Mouse (Mus musculus) limb, embryonic 11.5 days (tissue): ENCODE results near the gene Cox6b1. TPM values are rescaled to one million over a fixed set of nuclear protein-coding genes. Genes with fewer than 3 reads are reported as not detected.
A peak's percentile ranks its signal among the peaks of the same experiment; 100 is the strongest.

Experiments used
- ATAC-seq: fragments of 200-750 bp; cut with Nextera tagmentation; 2 replicates; pipeline ENCODE4 v1.8.0; 2017; ENCODE audit warnings: low read depth; ENCODE audit not compliant: insufficient number of reproducible peaks, low FRiP score, low TSS enrichment
- DNase-seq: peaks from one replicate; pipeline ENCODE4 v3.0.0-alpha.2; 2015; ENCODE audit warnings: low spot score
- H3K27ac ChIP-seq: fragments of 300-500 bp; sonication (generic); replicated peaks from 2 replicates; pipeline ENCODE4 v1.5.1; 2014; ENCODE audit warnings: low read depth, mild to moderate bottlenecking, low read length
- H3K27me3 ChIP-seq: fragments of 300-500 bp; sonication (generic); 2 replicates; pipeline ENCODE4 v1.6.1; 2014; ENCODE audit warnings: mild to moderate bottlenecking, low read length, mixed read lengths; ENCODE audit not compliant: control insufficient read depth, insufficient read depth
- H3K36me3 ChIP-seq: fragments of 300-500 bp; sonication (generic); 2 replicates; pipeline ENCODE4 v1.6.1; 2014; ENCODE audit warnings: mild to moderate bottlenecking, low read length, moderate library complexity, mixed read lengths; ENCODE audit not compliant: control insufficient read depth, insufficient read depth
- H3K4me1 ChIP-seq: fragments of 300-500 bp; sonication (generic); 2 replicates; pipeline ENCODE4 v1.6.1; 2014; ENCODE audit warnings: low read length, mixed read lengths; ENCODE audit not compliant: control insufficient read depth, insufficient read depth
- H3K4me2 ChIP-seq: fragments of 300-500 bp; sonication (generic); 2 replicates; pipeline ENCODE4 v1.6.1; 2014; ENCODE audit warnings: low read depth, mild to moderate bottlenecking, moderate library complexity; ENCODE audit not compliant: severe bottlenecking
- H3K4me3 ChIP-seq: fragments of 300-500 bp; sonication (generic); 2 replicates; pipeline ENCODE4 v1.5.1; 2014; ENCODE audit warnings: low read depth, low read length
- H3K9ac ChIP-seq: fragments of 300-500 bp; sonication (generic); 2 replicates; pipeline ENCODE4 v1.6.1; 2014; ENCODE audit warnings: mild to moderate bottlenecking, low read length
- H3K9me3 ChIP-seq: fragments of 300-500 bp; sonication (generic); 2 replicates; pipeline ENCODE4 v1.6.1; 2016; ENCODE audit warnings: low read length; ENCODE audit not compliant: control insufficient read depth
- WGBS: fragments of 180-500 bp; shearing (Covaris S2); extraction: QIAGEN DNeasy Blood & Tissue Kit; methylation state at CpG from one replicate; pipeline ENCODE4 v1.1.7; 2014; 5-methylcytosine and 5-hydroxymethylcytosine counted together
- polyA plus RNA-seq: library from polyadenylated mRNA; unstranded; fragments of >200 nt; fragmentation: Nextera tagmentation; extraction: Ambion mirVana; gene quantifications from 2 replicates; pipeline ENCODE4 v1.2.1, GENCODE M21; 2014

The Cox6b1 gene
- polyA plus RNA-seq, 1 experiment from 2014 or later = 801 TPM

DNA sequence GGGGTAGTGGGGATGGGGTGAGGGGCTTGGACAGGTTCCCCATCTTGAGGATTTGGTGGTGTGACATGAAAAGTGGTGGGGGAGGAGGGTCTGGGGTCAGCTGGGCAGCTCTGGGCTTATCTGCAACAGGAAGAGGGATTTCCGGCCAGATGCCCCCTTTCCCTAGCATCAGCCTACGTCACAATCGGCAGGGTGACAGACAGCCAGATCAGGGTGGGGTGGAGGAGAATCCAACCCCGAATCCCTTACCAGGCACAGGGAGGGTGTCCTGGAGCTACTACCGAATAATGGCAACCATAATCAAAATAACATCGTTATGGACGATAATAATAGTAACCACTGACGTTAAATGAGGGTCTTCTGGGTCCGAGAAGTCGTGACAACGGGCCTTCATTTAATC, 10.4 kb upstream of the Cox6b1 start:
- ATAC-seq (no peak), DNase-seq (no peak)
- Histone ChIP-seq H3K9ac (0 out of 2 replicates have a peak overlapping the region, but pooled peaks have one; percentile 18), H3K27me3 (peaks cover 33% of the 10 kb centered on the region), H3K4me2 (no peak overlapping the region; the same call in 1 of the 2 replicates), H3K4me3 (no peak overlapping the region), H3K36me3 (peaks cover 4% of the 10 kb centered on the region; the same call in 1 of the 2 replicates), H3K4me1 (peaks cover 3% of the 10 kb centered on the region; the same call in 1 of the 2 replicates), H3K9me3 (no peaks in the 10 kb centered on the region), H3K27ac (no peak overlapping the region)
- 20% methylated on average over 11 of the region's 11 CpGs for WGBS

DNA sequence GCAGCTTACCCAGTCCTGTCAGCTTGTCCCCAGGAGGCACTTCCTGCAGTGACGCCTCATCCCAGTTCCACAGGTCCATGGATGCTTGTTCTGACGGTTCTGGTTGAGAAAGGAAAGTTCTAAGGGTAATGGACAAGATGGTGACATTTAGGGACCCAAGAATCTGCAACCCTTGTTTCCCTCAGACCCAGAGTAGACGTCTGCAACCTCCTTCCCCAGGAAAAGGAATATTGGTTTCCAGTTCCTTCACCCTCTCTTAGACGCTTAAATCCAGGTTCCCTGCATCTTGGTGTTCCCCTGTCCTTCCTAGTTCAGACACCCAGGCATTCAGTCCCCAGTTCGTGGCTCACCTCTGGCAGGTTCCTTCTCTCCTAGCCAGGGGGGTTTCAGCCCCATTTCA, 9.8 kb upstream of the Cox6b1 start, which contains the start of gene Etv2:
Etv2 (minus strand) TSS at position 101 of the 400 bp plus-strand sequence.
- Histone ChIP-seq H3K27ac (no peak within 1 kb of the TSS), H3K36me3 (no peaks in the 10 kb centered on the region), H3K9me3 (no peaks in the 10 kb centered on the region), H3K4me3 (peak within 1 kb of the TSS; percentile 19; the same call in 1 of the 2 replicates), H3K4me1 (peaks cover 3% of the 10 kb centered on the region; the same call in 1 of the 2 replicates), H3K4me2 (peak within 1 kb of the TSS; percentile 11; the same call in 1 of the 2 replicates), H3K27me3 (peaks cover 33% of the 10 kb centered on the region), H3K9ac (0 out of 2 replicates have a peak within 1 kb of the TSS, but pooled peaks have one; percentile 18)
- no peak for ATAC-seq
- WGBS = 4% methylated on average over 5 of the region's 5 CpGs
- no peak for DNase-seq

DNA sequence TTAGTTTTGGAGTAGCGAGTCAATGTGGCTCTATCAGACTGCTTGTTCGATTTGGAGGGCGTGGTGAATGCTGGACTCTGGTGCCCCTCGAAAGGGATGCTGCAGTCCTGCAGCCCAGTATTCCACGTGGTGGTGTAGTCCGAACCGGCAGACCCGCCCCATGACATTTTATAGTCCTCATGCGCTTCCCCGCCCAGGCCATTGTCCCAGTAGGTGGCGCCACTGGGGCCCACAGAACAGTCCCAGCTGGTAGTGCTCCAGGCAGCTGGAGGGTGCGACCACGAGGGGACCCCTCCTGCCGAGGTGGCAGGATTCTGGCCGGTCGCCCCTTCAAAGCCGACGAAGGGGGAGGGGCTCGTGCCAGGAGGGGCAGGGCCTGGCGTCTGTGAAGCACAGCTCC, 8.7 kb upstream of the Cox6b1 start:
- H3K4me1 ChIP-seq = peaks cover 3% of the 10 kb centered on the region; the same call in 1 of the 2 replicates
- peak overlapping the region; percentile 19; the same call in 1 of the 2 replicates for H3K4me3 ChIP-seq
- no peaks in the 10 kb centered on the region for H3K9me3 ChIP-seq
- H3K27ac ChIP-seq = no peak overlapping the region
- peaks cover 33% of the 10 kb centered on the region for H3K27me3 ChIP-seq
- H3K9ac ChIP-seq = no peak overlapping the region
- DNase-seq (peak; percentile 86), ATAC-seq (peak; percentile 60)
- H3K4me2 ChIP-seq = peak overlapping the region; percentile 11; the same call in 1 of the 2 replicates
- under 1% methylated on average over 20 of the region's 20 CpGs for WGBS
- H3K36me3 ChIP-seq = no peaks in the 10 kb centered on the region

DNA sequence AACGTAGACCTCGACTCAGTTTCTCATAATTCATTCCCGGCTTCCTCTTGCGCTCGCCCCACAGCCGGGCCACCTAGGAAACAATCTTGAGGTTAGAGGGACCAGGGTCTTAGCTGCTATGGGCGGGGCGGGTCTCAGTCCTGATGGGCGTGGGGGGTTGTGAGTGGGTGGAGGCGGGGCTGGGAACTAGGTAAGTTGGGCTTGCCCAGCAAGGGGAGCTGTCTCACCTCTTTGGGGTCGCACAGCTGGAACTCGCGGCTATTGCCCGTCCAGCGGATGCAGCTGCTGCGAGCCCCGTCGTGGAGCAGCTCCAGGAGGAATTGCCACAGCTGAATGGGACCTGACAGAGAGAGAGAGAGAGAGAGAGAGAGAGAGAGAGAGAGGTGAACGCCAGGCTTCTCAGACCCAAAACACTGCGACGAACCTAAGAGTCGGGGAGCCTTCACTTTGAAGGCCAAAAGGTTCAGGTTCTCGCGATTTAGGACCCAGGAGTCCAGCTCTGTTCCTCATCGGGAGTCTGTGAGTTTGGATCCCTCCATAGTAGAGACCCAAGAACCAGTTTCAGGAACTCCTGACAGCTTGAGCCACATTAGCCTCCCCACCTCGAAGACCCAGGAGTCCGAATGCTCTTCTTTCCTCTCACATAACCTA, 7.9 kb upstream of the Cox6b1 start:
- WGBS = 5% methylated on average over 27 of the region's 27 CpGs

DNA sequence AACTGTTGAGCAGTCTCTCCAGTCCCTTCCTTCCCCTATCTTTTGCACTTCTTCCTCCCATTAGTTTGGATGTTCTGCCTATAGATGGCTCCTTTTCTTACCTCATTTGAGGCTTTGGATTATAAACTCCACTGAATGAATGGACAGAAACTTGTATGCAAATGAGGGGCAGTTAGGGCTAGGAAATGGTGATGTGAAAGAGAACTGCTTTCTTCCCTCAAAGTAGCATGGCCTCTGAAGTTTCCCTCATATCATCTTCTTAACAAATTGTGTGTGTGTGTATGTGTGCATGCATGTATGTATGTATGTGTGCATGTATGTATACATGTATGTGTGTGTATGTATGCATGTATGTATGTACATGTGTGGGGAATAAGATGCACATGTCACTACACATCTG, 3.1 kb upstream of the Cox6b1 start:
- H3K36me3 ChIP-seq = no peaks in the 10 kb centered on the region
- H3K4me1 ChIP-seq = peaks cover 6% of the 10 kb centered on the region; the same call in 1 of the 2 replicates
- H3K27me3 ChIP-seq = peaks cover 14% of the 10 kb centered on the region
- no peak overlapping the region for H3K4me3 ChIP-seq
- H3K27ac ChIP-seq = no peak overlapping the region
- H3K9me3 ChIP-seq = no peaks in the 10 kb centered on the region
- no peak overlapping the region for H3K4me2 ChIP-seq
- ATAC-seq = no peak
- DNase-seq = no peak
- no peak overlapping the region for H3K9ac ChIP-seq

More for the DNA sequence above, 7.9 kb upstream of the Cox6b1 start:
- Histone ChIP-seq H3K36me3 (no peaks in the 10 kb centered on the region), H3K4me2 (peak overlapping the region; percentile 11; the same call in 1 of the 2 replicates), H3K9me3 (no peaks in the 10 kb centered on the region), H3K27me3 (peaks cover 33% of the 10 kb centered on the region), H3K4me3 (peak overlapping the region; percentile 7; the same call in 1 of the 2 replicates), H3K9ac (no peak overlapping the region), H3K4me1 (peaks cover 2% of the 10 kb centered on the region; the same call in 1 of the 2 replicates), H3K27ac (no peak overlapping the region)
- ATAC-seq (no peak), DNase-seq (peak; percentile 46)

DNA sequence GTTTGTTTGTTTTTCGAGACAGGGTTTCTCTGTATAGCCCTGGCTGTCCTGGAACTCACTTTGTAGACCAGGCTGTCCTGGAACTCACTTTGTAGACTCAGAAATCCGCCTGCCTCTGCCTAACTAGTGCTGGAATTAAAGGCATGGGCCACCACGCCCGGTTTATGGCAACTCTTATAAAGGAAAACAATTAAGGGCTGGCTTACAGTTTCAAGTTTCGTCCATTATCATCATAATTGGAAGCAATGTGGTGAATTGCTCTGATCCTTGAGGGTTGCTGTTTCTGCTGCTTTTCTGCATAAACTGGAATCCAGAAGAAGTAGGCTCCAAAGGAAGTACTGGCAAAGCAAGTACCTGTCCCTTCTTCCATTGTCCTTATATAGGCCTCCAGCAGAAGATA, 696 bp upstream of the Cox6b1 start:
- H3K9me3 ChIP-seq = no peaks in the 10 kb centered on the region
- ATAC-seq (no peak), DNase-seq (no peak)
- H3K4me2 ChIP-seq = no peak overlapping the region
- WGBS = 84% methylated on average over 5 of the region's 5 CpGs
- H3K4me1 ChIP-seq = peaks cover 6% of the 10 kb centered on the region; the same call in 1 of the 2 replicates
- H3K4me3 ChIP-seq = no peak overlapping the region
- H3K36me3 ChIP-seq = peaks cover 11% of the 10 kb centered on the region
- H3K27ac ChIP-seq = no peak overlapping the region
- H3K27me3 ChIP-seq = no peaks in the 10 kb centered on the region
- no peak overlapping the region for H3K9ac ChIP-seq

DNA sequence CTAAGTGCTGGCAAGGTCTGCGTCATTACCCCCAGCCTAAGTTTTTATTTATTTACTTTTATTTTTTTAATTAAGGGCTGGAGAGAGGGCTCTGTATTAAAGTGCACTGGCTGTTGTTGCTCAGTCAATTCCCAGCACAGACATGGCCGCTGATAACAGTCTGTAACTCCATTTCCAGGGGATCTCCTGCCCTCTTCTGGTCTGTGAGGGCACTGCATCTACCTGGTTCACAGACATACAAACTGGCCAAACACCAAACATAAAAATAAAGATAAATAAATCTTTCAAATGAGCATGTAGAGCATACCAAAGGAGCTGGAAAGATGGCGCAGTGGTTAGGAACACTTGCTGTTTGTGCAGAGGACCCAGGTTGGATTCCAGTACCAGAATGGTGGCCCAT, 6.7 kb downstream of the Cox6b1 start:
- H3K27me3 ChIP-seq = no peaks in the 10 kb centered on the region
- H3K9me3 ChIP-seq = no peaks in the 10 kb centered on the region
- 89% methylated on average over 3 of the region's 3 CpGs for WGBS
- ATAC-seq (no peak), DNase-seq (peak; percentile 60)
- no peak overlapping the region for H3K4me2 ChIP-seq
- peaks cover 25% of the 10 kb centered on the region for H3K36me3 ChIP-seq
- H3K9ac ChIP-seq = no peak overlapping the region
- no peak overlapping the region for H3K4me3 ChIP-seq
- H3K27ac ChIP-seq = no peak overlapping the region
- no peaks in the 10 kb centered on the region for H3K4me1 ChIP-seq

DNA sequence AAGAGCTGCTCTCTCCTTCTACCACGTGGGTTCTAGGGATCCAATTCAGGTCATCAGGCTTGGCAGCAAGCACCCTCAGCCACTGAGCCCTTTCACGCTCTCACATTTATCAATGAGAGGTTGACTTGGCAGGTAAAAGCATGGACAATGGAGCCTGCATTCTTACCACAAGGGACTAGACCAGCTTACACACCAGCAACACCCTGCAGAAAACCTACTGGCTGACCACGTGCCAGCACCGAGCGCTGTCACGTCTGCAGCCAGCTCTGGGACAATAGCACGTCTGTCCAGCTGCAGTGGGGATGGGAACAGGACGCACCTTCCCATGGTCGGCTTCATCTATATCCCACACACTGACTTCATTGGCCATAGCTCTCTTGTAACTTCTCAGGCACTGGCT, 7.3 kb downstream of the Cox6b1 start:
- Histone ChIP-seq H3K9ac (no peak overlapping the region), H3K27me3 (no peaks in the 10 kb centered on the region), H3K4me3 (no peak overlapping the region), H3K9me3 (no peaks in the 10 kb centered on the region), H3K36me3 (peaks cover 25% of the 10 kb centered on the region), H3K4me2 (no peak overlapping the region), H3K4me1 (no peaks in the 10 kb centered on the region), H3K27ac (no peak overlapping the region)
- DNase-seq (no peak), ATAC-seq (no peak)
- WGBS = 98% methylated on average over 9 of the region's 9 CpGs
